Mouse (Mus musculus): Measurements from ENCODE around the gene Gm3854.

DNA sequence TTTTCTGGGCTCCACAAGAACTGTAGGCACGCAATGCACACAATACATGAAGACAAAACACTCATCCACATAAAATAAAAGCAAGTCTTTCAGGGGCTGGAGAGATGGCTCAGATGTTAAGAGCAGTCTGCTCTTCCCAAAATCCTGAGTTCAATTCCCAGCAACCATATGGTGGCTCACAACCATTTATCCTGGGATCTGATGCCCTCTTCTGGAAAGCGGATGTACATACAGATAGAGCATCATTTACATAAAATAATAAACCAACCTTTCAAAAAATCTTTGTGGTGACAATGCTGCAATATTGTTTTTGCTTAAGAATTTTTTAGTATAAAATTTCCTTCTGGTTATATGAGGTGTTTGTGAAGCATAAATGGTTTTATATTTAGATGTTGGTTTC, 37.9 kb downstream of the Gm3854 start:
- no peak for TF ChIP-seq CTCF (IDR thresholded peaks at IDR 0.05; ENCODE audit: extremely low read depth, insufficient read depth, insufficient read length, insufficient replicate concordance)
- TF ChIP-seq POLR2A (IDR thresholded peaks at IDR 0.05; ENCODE audit: low read depth, low read length): no peak
